Mouse (Mus musculus) megakaryocyte, adult 5-6 weeks (primary cell): Measurements from ENCODE around the gene Cdc42bpg. TPM values are rescaled to one million over a fixed set of nuclear protein-coding genes. Genes with fewer than 3 reads are reported as not detected.

Experiments
- total RNA-seq, 2 experiments: library from RNA; stranded (forward) in 1 of 2; stranded (reverse) in 1 of 2; fragments of 153-499, 151-499 nt in 1 of 2; fragments of 221-1000, 200-1000 nt in 1 of 2; gene quantifications; 2 replicates each; pipeline versions ENCODE4 v1.2.3 to v1.2.4; 2015 to 2017

Cdc42bpg gene
- total RNA-seq, 2 experiments from 2014 or later = 0.56 to 0.88 TPM

Other genes with a start within 250 kb of the Cdc42bpg start
- gene Mrpl49, start 248.7 kb upstream of the Cdc42bpg start, total RNA-seq (2015) = 28.7 and 35.8 TPM in 2 replicates
- gene Mrpl49, start 248.7 kb upstream of the Cdc42bpg start, total RNA-seq (2017) = 31.0 and 33.0 TPM in 2 replicates
- gene Fau, start 248.6 kb upstream of the Cdc42bpg start, total RNA-seq (2015) = 2,056 and 2,077 TPM in 2 replicates
- gene Fau, start 248.6 kb upstream of the Cdc42bpg start, total RNA-seq (2017) = 1,670 and 1,985 TPM in 2 replicates
- gene Znhit2, start 245.3 kb upstream of the Cdc42bpg start, total RNA-seq (2015) = 8.9 and 10.0 TPM in 2 replicates
- gene Znhit2, start 245.3 kb upstream of the Cdc42bpg start, total RNA-seq (2017) = 10.4 and 11.3 TPM in 2 replicates
- gene Tm7sf2, start 238.1 kb upstream of the Cdc42bpg start, total RNA-seq (2015) = 4.7 and 8.6 TPM in 2 replicates
- gene Tm7sf2, start 238.1 kb upstream of the Cdc42bpg start, total RNA-seq (2017) = 4.5 and 4.7 TPM in 2 replicates
- gene Vps51, start 229.2 kb upstream of the Cdc42bpg start, total RNA-seq (2015) = 49.2 and 58.3 TPM in 2 replicates
- 72.9 and 78.7 TPM in 2 replicates for gene Vps51, start 229.2 kb upstream of the Cdc42bpg start, total RNA-seq (2017)
- gene Tmem262, start 226.4 kb upstream of the Cdc42bpg start, total RNA-seq (2015) = not detected in 2 replicates
- gene Tmem262, start 226.4 kb upstream of the Cdc42bpg start, total RNA-seq (2017) = not detected in 2 replicates
- gene Gm28374, start 224.2 kb upstream of the Cdc42bpg start, total RNA-seq (2015) = not detected in 2 replicates
- gene Gm28374, start 224.2 kb upstream of the Cdc42bpg start, total RNA-seq (2017) = 0.33 and 0.51 TPM in 2 replicates
- 15.3 and 15.8 TPM in 2 replicates for gene Zfpl1, start 221.5 kb upstream of the Cdc42bpg start, total RNA-seq (2015)
- gene Zfpl1, start 221.5 kb upstream of the Cdc42bpg start, total RNA-seq (2017) = 29.2 and 33.7 TPM in 2 replicates
- gene Cdca5, start 221.5 kb upstream of the Cdc42bpg start, total RNA-seq (2015) = 30.5 and 32.2 TPM in 2 replicates
- gene Cdca5, start 221.5 kb upstream of the Cdc42bpg start, total RNA-seq (2017) = 24.3 and 26.6 TPM in 2 replicates
- gene AC131692.1, start 212.0 kb upstream of the Cdc42bpg start, total RNA-seq (2015) = 0.62 and 1.2 TPM in 2 replicates
- 0.15 TPM in 1 of 2 replicates, not detected in the other for gene AC131692.1, start 212.0 kb upstream of the Cdc42bpg start, total RNA-seq (2017)
- 0.32 and 1.2 TPM in 2 replicates for gene Naaladl1, start 200.7 kb upstream of the Cdc42bpg start, total RNA-seq (2015)
- 0.28 and 0.55 TPM in 2 replicates for gene Naaladl1, start 200.7 kb upstream of the Cdc42bpg start, total RNA-seq (2017)
- gene Sac3d1, start 187.8 kb upstream of the Cdc42bpg start, total RNA-seq (2015) = 3.4 and 5.7 TPM in 2 replicates
- gene Sac3d1, start 187.8 kb upstream of the Cdc42bpg start, total RNA-seq (2017) = 3.9 and 4.0 TPM in 2 replicates
- gene Snx15, start 178.2 kb upstream of the Cdc42bpg start, total RNA-seq (2015) = 9.9 and 13.5 TPM in 2 replicates
- 5.2 and 6.4 TPM in 2 replicates for gene Snx15, start 178.2 kb upstream of the Cdc42bpg start, total RNA-seq (2017)
- gene Batf2, start 165.5 kb upstream of the Cdc42bpg start, total RNA-seq (2015) = 1.1 and 1.4 TPM in 2 replicates
- gene Batf2, start 165.5 kb upstream of the Cdc42bpg start, total RNA-seq (2017) = 0.48 and 0.49 TPM in 2 replicates
- 9.1 and 10.6 TPM in 2 replicates for gene Arl2, start 164.9 kb upstream of the Cdc42bpg start, total RNA-seq (2015)
- gene Arl2, start 164.9 kb upstream of the Cdc42bpg start, total RNA-seq (2017) = 8.0 and 9.7 TPM in 2 replicates
- gene Majin, start 122.1 kb upstream of the Cdc42bpg start, total RNA-seq (2015) = 0.58 TPM in 1 of 2 replicates, not detected in the other
- gene Majin, start 122.1 kb upstream of the Cdc42bpg start, total RNA-seq (2017) = not detected in 2 replicates
- gene Gpha2, start 80.1 kb upstream of the Cdc42bpg start, total RNA-seq (2015) = not detected in 2 replicates
- gene Gpha2, start 80.1 kb upstream of the Cdc42bpg start, total RNA-seq (2017) = not detected in 2 replicates
- 5.1 and 5.7 TPM in 2 replicates for gene Ppp2r5b, start 70.6 kb upstream of the Cdc42bpg start, total RNA-seq (2015)
- gene Ppp2r5b, start 70.6 kb upstream of the Cdc42bpg start, total RNA-seq (2017) = 3.5 and 6.7 TPM in 2 replicates
- 9.8 and 10.1 TPM in 2 replicates for gene Atg2a, start 64.8 kb upstream of the Cdc42bpg start, total RNA-seq (2015)
- 8.5 and 10.3 TPM in 2 replicates for gene Atg2a, start 64.8 kb upstream of the Cdc42bpg start, total RNA-seq (2017)
- gene Ehd1, start 29.7 kb upstream of the Cdc42bpg start, total RNA-seq (2015) = 19.3 and 27.1 TPM in 2 replicates
- 24.0 and 34.8 TPM in 2 replicates for gene Ehd1, start 29.7 kb upstream of the Cdc42bpg start, total RNA-seq (2017)
- 15.1 and 16.6 TPM in 2 replicates for gene Men1, start 28.5 kb downstream of the Cdc42bpg start, total RNA-seq (2015)
- 19.2 and 20.7 TPM in 2 replicates for gene Men1, start 28.5 kb downstream of the Cdc42bpg start, total RNA-seq (2017)
- gene Map4k2, start 34.7 kb downstream of the Cdc42bpg start, total RNA-seq (2015) = 35.0 and 43.3 TPM in 2 replicates
- gene Map4k2, start 34.7 kb downstream of the Cdc42bpg start, total RNA-seq (2017) = 66.3 and 79.6 TPM in 2 replicates
- gene Sf1, start 57.2 kb downstream of the Cdc42bpg start, total RNA-seq (2015) = 164 and 205 TPM in 2 replicates
- gene Sf1, start 57.2 kb downstream of the Cdc42bpg start, total RNA-seq (2017) = 179 and 212 TPM in 2 replicates
- gene Pygm, start 77.9 kb downstream of the Cdc42bpg start, total RNA-seq (2015) = 0.80 and 3.2 TPM in 2 replicates
- gene Pygm, start 77.9 kb downstream of the Cdc42bpg start, total RNA-seq (2017) = 0.11 and 0.12 TPM in 2 replicates
- gene Rasgrp2, start 92.9 kb downstream of the Cdc42bpg start, total RNA-seq (2015) = 213 and 232 TPM in 2 replicates
- gene Rasgrp2, start 92.9 kb downstream of the Cdc42bpg start, total RNA-seq (2017) = 195 and 214 TPM in 2 replicates
- 0.21 TPM in 1 of 2 replicates, not detected in the other for gene Nrxn2, start 112.3 kb downstream of the Cdc42bpg start, total RNA-seq (2015)
- not detected in 2 replicates for gene Nrxn2, start 112.3 kb downstream of the Cdc42bpg start, total RNA-seq (2017)
- gene Slc22a12, start 236.6 kb downstream of the Cdc42bpg start, total RNA-seq (2015) = not detected in 2 replicates
- gene Slc22a12, start 236.6 kb downstream of the Cdc42bpg start, total RNA-seq (2017) = not detected in 2 replicates